Mouse (Mus musculus): ENCODE results near the gene Fam161b. TPM values are rescaled to one million over a fixed set of nuclear protein-coding genes. Genes with fewer than 3 reads are reported as not detected.
"Not testable (repeated sequence)": the region's sequence is repeated elsewhere in the genome, so short reads cannot be mapped to it uniquely, and the experiment has no call there.

The Fam161b gene
- polyA plus RNA-seq, 1 experiment from 2014 or later = 3.6 TPM

DNA sequence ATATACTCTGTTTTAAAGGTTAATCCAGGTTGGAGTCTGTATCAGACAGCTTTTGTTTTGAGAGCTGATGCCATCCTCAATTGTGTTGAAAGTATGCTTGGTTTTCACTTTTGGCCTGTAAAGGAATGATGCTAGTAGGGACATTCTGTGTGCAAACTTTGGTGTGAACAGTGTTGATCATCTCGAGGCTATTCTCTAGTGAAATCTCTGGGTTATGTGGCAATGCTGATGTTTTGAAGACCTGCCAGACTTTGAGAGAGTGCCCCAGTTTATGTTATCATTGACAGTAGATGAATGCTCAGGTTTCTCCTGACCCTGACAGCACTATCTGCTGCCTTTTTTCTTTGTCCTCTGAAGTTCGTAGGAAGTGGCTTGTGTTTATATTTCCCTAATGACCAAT is 1.2 kb upstream of the Fam161b start:
- WGBS = 26% methylated on average over 2 of the region's 2 CpGs
- peaks cover 10% of the 10 kb centered on the region for H3K4me1 ChIP-seq (ENCODE audit: control insufficient read depth, insufficient read depth, low read length)
- ATAC-seq (ENCODE audit: insufficient read depth, low FRiP score) = no peak
- H3K27me3 ChIP-seq (ENCODE audit: control insufficient read depth, insufficient read depth, low read length) = no peaks in the 10 kb centered on the region
- no peaks in the 10 kb centered on the region for H3K9me3 ChIP-seq (replicated peaks; ENCODE audit: control insufficient read depth, low read length)
- no peak overlapping the region for H3K27ac ChIP-seq (ENCODE audit: low read length)
- H3K4me2 ChIP-seq (ENCODE audit: low read depth, low read length) = peak overlapping the region; percentile 78
- H3K4me3 ChIP-seq (replicated peaks; ENCODE audit: low read length) = peak overlapping the region; percentile 100
- peaks cover 5% of the 10 kb centered on the region; the same call in 1 of the 2 replicates for H3K36me3 ChIP-seq (ENCODE audit: control insufficient read depth, insufficient read depth, low read length)
- H3K9ac ChIP-seq (ENCODE audit: low read length) = no peak overlapping the region

DNA sequence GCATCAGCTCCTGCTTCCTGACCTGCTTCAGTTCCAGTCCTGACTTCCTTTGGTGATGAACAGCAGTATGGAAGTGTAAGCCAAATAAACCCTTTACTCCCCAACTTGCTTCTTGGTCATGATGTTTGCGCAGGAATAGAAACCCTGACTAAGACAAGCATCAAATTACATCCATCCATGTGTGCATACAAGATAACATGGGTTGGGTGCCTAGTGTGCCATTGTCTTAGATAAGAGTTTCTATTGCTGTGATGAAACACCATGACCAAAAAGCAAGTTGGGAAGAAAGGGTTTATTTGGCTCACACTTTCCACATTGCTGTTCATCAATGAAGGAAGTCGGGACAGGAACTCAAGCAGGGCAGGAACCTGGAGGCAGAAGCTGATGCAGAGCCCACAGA is 2.9 kb downstream of the Fam161b start:
- H3K4me2 ChIP-seq (ENCODE audit: low read depth, low read length); H3K27ac ChIP-seq (ENCODE audit: low read length); H3K27me3 ChIP-seq (ENCODE audit: control insufficient read depth, insufficient read depth, low read length); H3K9me3 ChIP-seq (replicated peaks; ENCODE audit: control insufficient read depth, low read length); H3K4me3 ChIP-seq (replicated peaks; ENCODE audit: low read length); H3K9ac ChIP-seq (ENCODE audit: low read length); H3K4me1 ChIP-seq (ENCODE audit: control insufficient read depth, insufficient read depth, low read length); H3K36me3 ChIP-seq (ENCODE audit: control insufficient read depth, insufficient read depth, low read length); ATAC-seq (ENCODE audit: insufficient read depth, low FRiP score): not testable (repeated sequence)
- WGBS = 74% methylated on average over 2 of the region's 2 CpGs

DNA sequence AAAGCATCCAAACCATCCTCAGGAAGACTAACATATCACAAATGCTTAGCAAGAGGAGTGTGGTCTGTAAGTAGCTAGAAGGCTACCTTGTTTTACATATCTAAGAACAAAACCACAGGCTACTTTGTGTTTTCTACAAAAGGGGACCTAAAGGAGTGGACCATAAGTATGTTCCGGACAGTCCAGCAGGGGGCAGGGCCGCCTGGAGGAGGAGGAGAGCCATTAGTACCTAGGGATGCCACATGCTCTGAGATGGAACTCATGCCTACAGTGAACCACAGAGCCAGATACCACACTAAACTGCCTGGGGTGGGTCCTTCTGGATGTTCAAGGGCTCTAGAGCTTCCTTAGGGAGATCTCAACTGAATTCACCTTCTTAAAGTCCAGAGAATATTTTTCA is 14.4 kb downstream of the Fam161b start:
- Histone ChIP-seq H3K9me3 (replicated peaks; ENCODE audit: control insufficient read depth, low read length) (no peaks in the 10 kb centered on the region), H3K4me2 (ENCODE audit: low read depth, low read length) (no peak overlapping the region), H3K4me1 (ENCODE audit: control insufficient read depth, insufficient read depth, low read length) (no peaks in the 10 kb centered on the region), H3K9ac (ENCODE audit: low read length) (no peak overlapping the region), H3K27ac (ENCODE audit: low read length) (no peak overlapping the region), H3K4me3 (replicated peaks; ENCODE audit: low read length) (no peak overlapping the region), H3K36me3 (ENCODE audit: control insufficient read depth, insufficient read depth, low read length) (0 out of 2 replicates have a peak, but pooled peaks cover 2% of the 10 kb centered on the region), H3K27me3 (ENCODE audit: control insufficient read depth, insufficient read depth, low read length) (no peaks in the 10 kb centered on the region)
- ATAC-seq (ENCODE audit: insufficient read depth, low FRiP score) = peak; percentile 60; the same call in 1 of the 2 replicates
- WGBS = 41% methylated on average over 2 of the region's 2 CpGs

DNA sequence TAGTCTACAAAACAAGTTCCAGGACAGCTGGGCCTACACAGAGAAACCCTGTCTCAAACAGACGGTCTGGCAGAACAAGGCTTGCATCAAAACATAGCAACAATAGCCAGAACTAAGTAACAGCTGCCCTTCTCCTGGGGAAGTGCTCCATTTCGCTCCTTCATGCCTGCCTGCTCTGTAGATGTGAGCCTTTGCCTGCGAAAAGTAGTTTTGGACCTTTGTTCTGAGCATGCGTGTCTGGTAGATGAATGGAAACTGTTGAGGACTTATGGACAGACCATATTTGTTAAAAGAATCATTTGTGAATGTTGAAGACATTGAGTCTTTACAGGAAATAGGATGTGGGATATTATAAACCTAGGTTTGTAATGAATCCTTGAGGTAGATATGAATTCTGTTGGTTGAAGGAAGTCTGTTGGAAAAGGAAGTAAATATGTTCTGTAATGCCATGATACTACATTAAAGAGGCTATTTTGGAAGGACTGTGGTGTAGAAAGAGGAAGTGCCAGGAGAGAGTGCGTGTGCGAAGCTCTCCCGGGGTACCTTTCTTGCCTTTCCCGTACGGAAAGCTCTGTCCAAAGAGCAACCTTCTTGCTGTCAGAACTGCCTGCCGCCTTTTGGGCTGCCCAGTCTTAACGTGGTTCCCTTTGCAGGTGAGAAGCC is 24.5 kb downstream of the Fam161b start:
- H3K36me3 ChIP-seq (ENCODE audit: control insufficient read depth, insufficient read depth, low read length) = peaks cover 28% of the 10 kb centered on the region
- H3K27ac ChIP-seq (ENCODE audit: low read length) = no peak overlapping the region
- ATAC-seq (ENCODE audit: insufficient read depth, low FRiP score) = no peak
- H3K4me3 ChIP-seq (replicated peaks; ENCODE audit: low read length) = no peak overlapping the region
- WGBS = 87% methylated on average over 11 of the region's 11 CpGs
- H3K4me1 ChIP-seq (ENCODE audit: control insufficient read depth, insufficient read depth, low read length) = no peaks in the 10 kb centered on the region
- no peak overlapping the region for H3K9ac ChIP-seq (ENCODE audit: low read length)
- H3K4me2 ChIP-seq (ENCODE audit: low read depth, low read length) = no peak overlapping the region
- H3K27me3 ChIP-seq (ENCODE audit: control insufficient read depth, insufficient read depth, low read length) = no peaks in the 10 kb centered on the region
- H3K9me3 ChIP-seq (replicated peaks; ENCODE audit: control insufficient read depth, low read length) = no peaks in the 10 kb centered on the region

DNA sequence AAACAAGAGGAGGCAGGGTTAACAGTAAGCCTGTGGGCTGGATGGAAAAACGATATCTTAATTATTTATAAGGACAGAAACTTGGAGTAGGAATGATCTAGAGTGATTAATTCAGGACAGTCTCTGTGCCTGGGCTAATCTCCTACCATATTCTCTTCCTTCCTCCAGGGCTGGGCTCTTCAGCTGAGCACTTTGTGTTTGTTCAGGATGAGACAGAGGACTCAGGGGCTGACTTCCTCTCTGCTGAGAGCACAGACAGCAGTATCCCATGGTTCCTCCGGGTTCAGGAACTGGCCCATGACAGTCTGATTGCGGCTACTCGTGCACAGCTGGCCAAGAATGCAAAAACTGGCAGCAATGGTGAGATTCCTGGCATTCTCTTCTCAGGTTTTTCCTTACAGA is 34.5 kb downstream of the Fam161b start:
- Histone ChIP-seq H3K27me3 (ENCODE audit: control insufficient read depth, insufficient read depth, low read length) (no peaks in the 10 kb centered on the region), H3K9ac (ENCODE audit: low read length) (no peak overlapping the region), H3K27ac (ENCODE audit: low read length) (no peak overlapping the region; the same call in 1 of the 2 replicates), H3K4me3 (replicated peaks; ENCODE audit: low read length) (no peak overlapping the region), H3K36me3 (ENCODE audit: control insufficient read depth, insufficient read depth, low read length) (no peaks in the 10 kb centered on the region; the same call in 1 of the 2 replicates), H3K4me1 (ENCODE audit: control insufficient read depth, insufficient read depth, low read length) (no peaks in the 10 kb centered on the region), H3K9me3 (replicated peaks; ENCODE audit: control insufficient read depth, low read length) (no peaks in the 10 kb centered on the region), H3K4me2 (ENCODE audit: low read depth, low read length) (no peak overlapping the region)
- ATAC-seq (ENCODE audit: insufficient read depth, low FRiP score) = peak; percentile 75
- 56% methylated on average over 4 of the region's 4 CpGs for WGBS

DNA sequence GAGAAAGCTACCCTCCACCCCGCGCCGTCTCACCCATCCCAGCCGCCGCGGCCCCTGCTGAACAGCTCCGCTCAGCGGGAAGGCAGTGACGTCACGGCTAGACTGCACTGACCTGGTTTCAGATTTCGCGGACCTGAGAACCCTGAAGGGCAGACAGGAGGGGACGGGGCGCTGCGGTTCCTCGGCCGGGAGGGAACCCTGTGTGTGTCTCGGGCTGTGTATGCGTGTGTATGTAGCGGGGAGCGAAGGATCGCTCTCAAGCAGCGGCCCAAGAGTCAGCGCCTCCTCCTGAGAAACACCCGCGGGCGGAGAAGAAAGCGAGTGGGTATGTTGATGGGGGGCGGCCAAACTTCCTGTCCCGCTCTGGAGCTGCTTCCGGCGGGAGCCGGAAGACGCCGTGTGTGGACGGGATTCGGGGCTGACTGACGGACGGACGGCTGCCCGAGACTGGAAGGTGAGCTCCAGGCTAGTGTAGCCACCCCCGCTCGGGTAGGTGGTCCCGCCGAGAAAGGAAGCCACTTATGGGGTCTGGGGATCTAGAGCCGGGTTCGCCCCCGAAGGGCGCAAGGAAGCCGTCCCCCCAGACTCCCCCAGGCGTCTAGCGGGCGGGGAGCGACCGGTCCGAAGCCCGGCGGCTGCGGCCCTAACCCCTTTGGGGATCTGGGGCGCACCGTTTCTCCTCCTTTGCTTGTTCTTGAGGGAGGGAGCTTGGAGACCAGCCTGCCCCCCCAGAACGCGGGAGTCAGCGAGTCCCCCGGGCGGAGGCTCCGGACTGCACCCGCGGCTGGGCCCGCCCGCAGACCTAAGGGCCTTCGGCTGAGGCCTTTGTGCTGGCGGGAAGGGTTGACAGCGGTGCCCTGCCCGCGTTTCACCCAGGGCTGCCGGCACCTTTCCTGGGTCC is 44.7 kb downstream of the Fam161b start, which contains the start of gene Zfp410:
Gene Zfp410, plus strand, starts transcription at position 132 of the 901 bp plus-strand sequence.
- H3K4me2 ChIP-seq (ENCODE audit: low read depth, low read length) = peak within 1 kb of the TSS; percentile 76
- H3K36me3 ChIP-seq (ENCODE audit: control insufficient read depth, insufficient read depth, low read length) = no peaks in the 10 kb centered on the region
- peak; percentile 94 for ATAC-seq (ENCODE audit: insufficient read depth, low FRiP score)
- H3K4me1 ChIP-seq (ENCODE audit: control insufficient read depth, insufficient read depth, low read length) = peaks cover 5% of the 10 kb centered on the region
- H3K9me3 ChIP-seq (replicated peaks; ENCODE audit: control insufficient read depth, low read length) = no peaks in the 10 kb centered on the region
- WGBS = under 1% methylated on average over 77 of the region's 77 CpGs
- peak within 1 kb of the TSS; percentile 82 for H3K4me3 ChIP-seq (replicated peaks; ENCODE audit: low read length)
- peak within 1 kb of the TSS; percentile 96 for H3K27ac ChIP-seq (ENCODE audit: low read length)
- H3K27me3 ChIP-seq (ENCODE audit: control insufficient read depth, insufficient read depth, low read length) = no peaks in the 10 kb centered on the region
- peak within 1 kb of the TSS; percentile 98 for H3K9ac ChIP-seq (ENCODE audit: low read length)

DNA sequence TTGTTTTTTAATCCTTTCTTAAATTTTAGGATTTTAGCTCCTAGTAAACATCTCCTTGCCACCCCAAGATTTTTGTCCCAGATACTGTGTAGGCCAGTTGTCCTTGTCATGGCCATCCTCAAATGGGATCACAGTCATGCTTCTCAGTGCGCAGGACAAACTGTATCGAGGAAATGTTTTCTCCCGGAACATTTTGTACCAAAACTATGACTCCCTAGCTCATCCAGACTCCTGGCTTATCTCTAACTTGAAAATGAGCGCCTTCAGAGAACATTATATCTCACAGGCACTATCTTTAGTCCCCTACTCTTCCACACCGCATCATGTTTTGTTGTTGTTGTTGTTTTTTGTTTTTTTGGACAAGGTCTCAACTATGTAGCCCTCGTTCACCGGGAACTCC is 45.6 kb downstream of the Fam161b start:
- Histone ChIP-seq H3K4me2 (ENCODE audit: low read depth, low read length) (peak overlapping the region; percentile 76), H3K27ac (ENCODE audit: low read length) (peak overlapping the region; percentile 96), H3K9ac (ENCODE audit: low read length) (peak overlapping the region; percentile 98), H3K9me3 (replicated peaks; ENCODE audit: control insufficient read depth, low read length) (no peaks in the 10 kb centered on the region), H3K36me3 (ENCODE audit: control insufficient read depth, insufficient read depth, low read length) (no peaks in the 10 kb centered on the region), H3K27me3 (ENCODE audit: control insufficient read depth, insufficient read depth, low read length) (no peaks in the 10 kb centered on the region), H3K4me1 (ENCODE audit: control insufficient read depth, insufficient read depth, low read length) (peaks cover 5% of the 10 kb centered on the region), H3K4me3 (replicated peaks; ENCODE audit: low read length) (peak overlapping the region; percentile 82)
- no peak for ATAC-seq (ENCODE audit: insufficient read depth, low FRiP score)
- WGBS = 32% methylated on average over 7 of the region's 7 CpGs

DNA sequence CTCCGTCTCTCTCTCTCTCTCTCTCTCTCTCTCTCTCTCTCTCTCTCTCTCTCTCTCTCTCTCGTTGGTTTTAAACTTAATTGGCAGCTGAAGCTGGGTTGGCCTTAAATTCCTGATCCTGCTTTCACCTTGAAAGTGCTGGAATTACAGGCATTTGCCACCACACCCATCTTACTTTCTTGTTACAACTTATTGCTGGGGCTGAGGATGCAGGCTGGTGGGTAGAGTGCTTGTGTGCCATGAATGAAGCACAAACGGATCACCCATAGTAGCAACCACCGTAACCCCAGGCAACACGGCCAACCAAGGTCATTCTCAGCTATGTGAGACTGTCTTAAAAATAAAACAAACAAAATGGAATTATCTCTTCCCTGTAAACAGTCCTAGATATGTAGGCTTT is 50.3 kb downstream of the Fam161b start:
- Histone ChIP-seq H3K27me3 (ENCODE audit: control insufficient read depth, insufficient read depth, low read length) (no peaks in the 10 kb centered on the region), H3K4me3 (replicated peaks; ENCODE audit: low read length) (no peak overlapping the region), H3K4me1 (ENCODE audit: control insufficient read depth, insufficient read depth, low read length) (no peaks in the 10 kb centered on the region), H3K9me3 (replicated peaks; ENCODE audit: control insufficient read depth, low read length) (no peaks in the 10 kb centered on the region), H3K4me2 (ENCODE audit: low read depth, low read length) (no peak overlapping the region), H3K9ac (ENCODE audit: low read length) (no peak overlapping the region), H3K27ac (ENCODE audit: low read length) (no peak overlapping the region), H3K36me3 (ENCODE audit: control insufficient read depth, insufficient read depth, low read length) (no peaks in the 10 kb centered on the region)
- 66% methylated on average over 3 of the region's 5 CpGs for WGBS
- no peak for ATAC-seq (ENCODE audit: insufficient read depth, low FRiP score)

DNA sequence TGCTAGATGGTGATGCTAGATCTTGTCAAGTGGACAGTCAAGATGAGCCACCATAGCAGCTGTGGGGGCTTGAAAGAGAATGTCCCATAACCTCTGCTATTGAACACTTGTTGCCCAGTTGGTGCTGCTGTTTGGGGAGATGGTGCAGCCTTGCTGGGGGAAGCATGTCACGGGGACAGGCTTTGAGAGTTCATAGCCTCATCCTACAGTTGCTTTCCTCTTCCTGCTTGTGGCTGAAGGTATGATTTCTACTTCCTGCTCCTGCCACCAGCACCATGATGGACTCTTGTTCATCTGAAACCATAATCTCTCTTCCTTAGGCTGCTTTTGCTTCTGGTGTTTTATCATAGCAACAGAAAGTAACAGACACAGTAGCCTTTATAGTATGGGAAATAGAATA is 57.1 kb downstream of the Fam161b start:
- 0 out of 2 replicates have a peak, but pooled peaks cover 3% of the 10 kb centered on the region for H3K36me3 ChIP-seq (ENCODE audit: control insufficient read depth, insufficient read depth, low read length)
- H3K27me3 ChIP-seq (ENCODE audit: control insufficient read depth, insufficient read depth, low read length) = no peaks in the 10 kb centered on the region
- no peak overlapping the region for H3K4me2 ChIP-seq (ENCODE audit: low read depth, low read length)
- no peaks in the 10 kb centered on the region for H3K9me3 ChIP-seq (replicated peaks; ENCODE audit: control insufficient read depth, low read length)
- ATAC-seq (ENCODE audit: insufficient read depth, low FRiP score) = no peak
- H3K4me1 ChIP-seq (ENCODE audit: control insufficient read depth, insufficient read depth, low read length) = no peaks in the 10 kb centered on the region
- WGBS = 73% methylated on average over 1 of the region's 1 CpGs
- H3K9ac ChIP-seq (ENCODE audit: low read length) = no peak overlapping the region
- no peak overlapping the region for H3K4me3 ChIP-seq (replicated peaks; ENCODE audit: low read length)
- H3K27ac ChIP-seq (ENCODE audit: low read length) = no peak overlapping the region
